Mouse (Mus musculus) bone marrow macrophage, adult 2 months (primary cell): ENCODE measurements around the gene Ripk4. TPM values are rescaled to one million over a fixed set of nuclear protein-coding genes. Genes with fewer than 3 reads are reported as not detected.

ENCODE experiments used
- H3K27ac ChIP-seq: 2 replicates; pipeline ENCODE4 v1.5.1; 2012; ENCODE audit warnings: low read depth, low read length; ENCODE audit not compliant: insufficient read depth
- H3K4me1 ChIP-seq: 2 replicates; pipeline ENCODE4 v1.6.1; 2012; ENCODE audit warnings: low read length; ENCODE audit not compliant: control insufficient read depth, insufficient read depth
- H3K4me3 ChIP-seq: 2 replicates; pipeline ENCODE4 v1.5.1; 2012; ENCODE audit warnings: mild to moderate bottlenecking, low read length, moderate library complexity; ENCODE audit not compliant: insufficient read depth
- CTCF ChIP-seq: IDR thresholded peaks from 2 replicates; pipeline ENCODE4 v1.5.1; 2012; ENCODE audit warnings: low read depth, mild to moderate bottlenecking, low read length, moderate library complexity
- POLR2A ChIP-seq: IDR thresholded peaks from 2 replicates; pipeline ENCODE4 v1.6.1; 2012; ENCODE audit warnings: mild to moderate bottlenecking, low read depth, low read length, borderline replicate concordance
- polyA plus RNA-seq: library from polyadenylated mRNA; stranded (reverse); fragments of >200 nt; gene quantifications from 2 replicates; pipeline ENCODE4 v1.2.4, GENCODE M21; 2012; ENCODE audit not compliant: missing spikeins, insufficient read depth, insufficient read length

The Ripk4 gene
- not detected in 2 replicates for polyA plus RNA-seq

GRCm38 (mm10) chr16:97763061-97763989 is at the start of gene Ripk4:
Gene Ripk4, minus strand, starts transcription at chr16:97763787.
- Histone ChIP-seq H3K4me3 (peak within 1 kb of the TSS; percentile 38), H3K4me1 (no peaks in the 10 kb centered on the region), H3K27ac (no peak within 1 kb of the TSS)
- TF ChIP-seq POLR2A (no peak), CTCF (no peak)

- TF ChIP-seq POLR2A (no peak), CTCF (no peak)
- H3K27ac ChIP-seq = no peak overlapping the region
- H3K4me3 ChIP-seq = no peak overlapping the region
- no peaks in the 10 kb centered on the region for H3K4me1 ChIP-seq
Observed at GRCm38 (mm10) chr16:97808881-97809280, 45.3 kb upstream of the Ripk4 start.

- Histone ChIP-seq H3K4me1 (no peaks in the 10 kb centered on the region), H3K4me3 (no peak overlapping the region), H3K27ac (no peak overlapping the region)
- TF ChIP-seq CTCF (no peak), POLR2A (no peak)
Observed at GRCm38 (mm10) chr16:97805646-97806045, 42.1 kb upstream of the Ripk4 start.

GRCm38 (mm10) chr16:97804680-97805547 is 41.3 kb upstream of the Ripk4 start:
- TF ChIP-seq CTCF (peak; percentile 60), POLR2A (no peak)
- Histone ChIP-seq H3K4me1 (no peaks in the 10 kb centered on the region), H3K4me3 (no peak overlapping the region), H3K27ac (no peak overlapping the region)

- TF ChIP-seq CTCF (no peak), POLR2A (no peak)
- Histone ChIP-seq H3K4me1 (no peaks in the 10 kb centered on the region), H3K4me3 (no peak overlapping the region), H3K27ac (no peak overlapping the region)
Observed at GRCm38 (mm10) chr16:97797950-97798869, 34.6 kb upstream of the Ripk4 start.

- TF ChIP-seq CTCF (no peak), POLR2A (no peak)
- H3K4me1 ChIP-seq = no peaks in the 10 kb centered on the region
- H3K27ac ChIP-seq = no peak overlapping the region
- H3K4me3 ChIP-seq = no peak overlapping the region
Observed at GRCm38 (mm10) chr16:97797212-97797611, 33.6 kb upstream of the Ripk4 start.

- no peak for TF ChIP-seq POLR2A
- no peak for TF ChIP-seq CTCF
- no peak overlapping the region for H3K4me3 ChIP-seq
Observed at GRCm38 (mm10) chr16:97794256-97794655, 30.7 kb upstream of the Ripk4 start.

GRCm38 (mm10) chr16:97783057-97783456 is 19.5 kb upstream of the Ripk4 start:
- H3K4me1 ChIP-seq = no peaks in the 10 kb centered on the region
- TF ChIP-seq CTCF = no peak
- TF ChIP-seq POLR2A = no peak
- no peak overlapping the region for H3K27ac ChIP-seq
- H3K4me3 ChIP-seq = no peak overlapping the region

More at GRCm38 (mm10) chr16:97794256-97794655, 30.7 kb upstream of the Ripk4 start:
- Histone ChIP-seq H3K27ac (no peak overlapping the region), H3K4me1 (no peaks in the 10 kb centered on the region)
